Mouse (Mus musculus): ENCODE measurements around the gene Cpb1.

The Cpb1 gene

GRCm38 (mm10) chr3:20275633-20276032 is at the start of gene Cpb1:
Gene Cpb1 (minus strand): TSS chr3:20275733.
- no peak for DNase-seq

GRCm38 (mm10) chr3:20317233-20317632 is 41.7 kb upstream of the Cpb1 start:
- DNase-seq: no peak

- DNase-seq: no peak
Measured at GRCm38 (mm10) chr3:20309142-20309541, 33.6 kb upstream of the Cpb1 start.

GRCm38 (mm10) chr3:20307256-20307655 is 31.7 kb upstream of the Cpb1 start:
- no peak for DNase-seq

- peak in 1 of 2 experiments; percentile 8 for DNase-seq
Measured at GRCm38 (mm10) chr3:20304758-20305352, 29.3 kb upstream of the Cpb1 start.

- no peak for DNase-seq
Measured at GRCm38 (mm10) chr3:20295546-20295945, 20.0 kb upstream of the Cpb1 start.

- no peak for DNase-seq
Measured at GRCm38 (mm10) chr3:20294542-20295348, 19.2 kb upstream of the Cpb1 start.

GRCm38 (mm10) chr3:20291370-20291769 is 15.8 kb upstream of the Cpb1 start:
- no peak for DNase-seq

GRCm38 (mm10) chr3:20288761-20289160 is 13.2 kb upstream of the Cpb1 start:
- DNase-seq: no peak

GRCm38 (mm10) chr3:20281796-20282195 is 6.3 kb upstream of the Cpb1 start:
- DNase-seq: no peak

- DNase-seq: no peak
Measured at GRCm38 (mm10) chr3:20254566-20255479, 20.7 kb downstream of the Cpb1 start.

- DNase-seq: no peak
Measured at GRCm38 (mm10) chr3:20243913-20244312, 31.6 kb downstream of the Cpb1 start.

GRCm38 (mm10) chr3:20242050-20242449 is 33.5 kb downstream of the Cpb1 start, which contains the start of gene Cpa3:
Gene Cpa3 (minus strand): TSS chr3:20242181.
- DNase-seq: no peak

- DNase-seq: no peak
Measured at GRCm38 (mm10) chr3:20239741-20240140, 35.8 kb downstream of the Cpb1 start.

GRCm38 (mm10) chr3:20236965-20237364 is 38.6 kb downstream of the Cpb1 start:
- DNase-seq: no peak

- no peak for DNase-seq
Measured at GRCm38 (mm10) chr3:20229027-20229426, 46.5 kb downstream of the Cpb1 start.

- no peak for DNase-seq
Measured at GRCm38 (mm10) chr3:20225429-20225828, 50.1 kb downstream of the Cpb1 start.

- DNase-seq: no peak
Measured at GRCm38 (mm10) chr3:20222926-20223698, 52.4 kb downstream of the Cpb1 start.

- DNase-seq: peak in 1 of 2 experiments; percentile 15
Measured at GRCm38 (mm10) chr3:20222136-20222535, 53.4 kb downstream of the Cpb1 start.

GRCm38 (mm10) chr3:20198869-20199268 is 76.7 kb downstream of the Cpb1 start:
- DNase-seq: peak; percentile 8 to 18
